Mouse (Mus musculus) fat pad, adult 2 months (tissue): ENCODE measurements at regions not wholly inside any gene's neighbourhood (a gene's known extent, or its start where the extent isn't known, plus 50 kb on each side); places are given as distances from the start of the nearest gene placed in this dataset.
A peak's percentile ranks its signal among the peaks of the same experiment; 100 is the strongest.

ENCODE experiments used
- DNase-seq: peaks from one replicate; pipeline ENCODE4 v3.0.0-alpha.2; 2011; ENCODE audit warnings: low read depth, low spot score; ENCODE audit errors: extremely low read depth

GRCm38 (mm10) chr17:49215281-49215680 is 212.9 kb upstream of the Mocs1 start:
- DNase-seq, result no peak

- DNase-seq, result no peak
Measured at GRCm38 (mm10) chr17:49219512-49220197, 208.5 kb upstream of the Mocs1 start.

- DNase-seq, result no peak
Measured at GRCm38 (mm10) chr17:49223212-49223611, 204.9 kb upstream of the Mocs1 start.

DNA sequence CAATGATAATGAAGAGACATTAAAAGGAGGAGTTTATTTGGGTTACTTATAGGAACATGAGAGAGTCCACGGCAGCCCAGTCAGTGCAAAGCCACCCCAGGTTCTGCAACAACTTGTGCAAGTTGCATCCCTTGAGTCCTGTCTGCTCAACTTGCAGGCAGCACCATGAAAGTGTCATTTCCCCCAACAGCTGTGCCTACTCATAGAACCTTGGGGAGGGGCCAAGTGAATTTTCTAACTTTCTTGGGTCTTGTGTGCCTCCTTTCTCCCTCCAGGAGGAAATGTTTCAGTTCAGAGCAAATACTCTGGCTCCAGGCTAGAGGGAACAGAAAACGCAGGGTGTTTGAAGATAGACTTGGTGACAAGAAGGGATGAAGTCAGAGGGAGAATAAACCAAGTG is 204.5 kb upstream of the Mocs1 start:
- DNase-seq, result no peak

- DNase-seq, result peak; percentile 30
Measured at GRCm38 (mm10) chr17:49225255-49226015, 202.7 kb upstream of the Mocs1 start.

DNA sequence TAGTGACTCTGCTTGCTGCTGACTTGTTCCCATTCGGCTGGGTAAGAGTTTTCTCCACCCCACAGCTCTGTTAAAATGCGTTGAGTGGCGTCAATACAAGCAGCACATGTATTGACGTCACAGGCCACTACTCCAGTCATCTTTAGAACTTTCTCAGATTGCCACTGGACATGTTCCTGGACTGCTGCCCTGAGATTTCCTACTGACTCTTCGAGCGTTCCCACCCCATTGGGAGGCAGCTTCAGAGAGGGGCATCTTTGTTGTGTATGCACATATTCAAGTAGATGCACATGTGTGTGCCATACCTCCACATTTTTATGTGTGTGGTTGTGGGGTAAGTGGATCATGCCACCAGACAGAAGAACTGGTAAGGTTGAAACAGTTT is 202.2 kb upstream of the Mocs1 start:
- DNase-seq, result no peak

DNA sequence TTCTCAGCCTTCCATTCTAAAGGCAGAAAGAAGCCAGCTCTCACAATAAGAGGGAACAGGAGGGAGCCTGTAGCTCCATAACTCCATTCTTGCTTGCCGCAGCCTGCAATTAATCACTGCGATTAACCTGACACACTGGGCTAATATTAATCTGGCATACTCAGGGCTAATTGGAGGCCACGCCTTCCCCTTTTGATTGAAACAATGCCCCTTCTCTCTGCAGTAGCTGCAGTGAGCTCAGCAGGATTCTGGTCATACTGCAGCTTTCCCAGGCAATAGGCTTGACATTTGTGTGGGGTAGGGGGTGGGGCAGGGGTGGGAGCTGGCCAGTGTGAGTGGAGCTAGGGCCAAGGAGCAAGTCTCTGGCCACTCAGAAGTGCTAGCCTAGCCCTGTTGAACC is 196.9 kb upstream of the Mocs1 start:
- no peak for DNase-seq

- DNase-seq, result no peak
Measured at GRCm38 (mm10) chr17:49240097-49240496, 188.1 kb upstream of the Mocs1 start.

- no peak for DNase-seq
Measured at GRCm38 (mm10) chr17:49243419-49243818, 184.7 kb upstream of the Mocs1 start.

GRCm38 (mm10) chr17:49245013-49245412 is 183.1 kb upstream of the Mocs1 start:
- DNase-seq, result no peak

DNA sequence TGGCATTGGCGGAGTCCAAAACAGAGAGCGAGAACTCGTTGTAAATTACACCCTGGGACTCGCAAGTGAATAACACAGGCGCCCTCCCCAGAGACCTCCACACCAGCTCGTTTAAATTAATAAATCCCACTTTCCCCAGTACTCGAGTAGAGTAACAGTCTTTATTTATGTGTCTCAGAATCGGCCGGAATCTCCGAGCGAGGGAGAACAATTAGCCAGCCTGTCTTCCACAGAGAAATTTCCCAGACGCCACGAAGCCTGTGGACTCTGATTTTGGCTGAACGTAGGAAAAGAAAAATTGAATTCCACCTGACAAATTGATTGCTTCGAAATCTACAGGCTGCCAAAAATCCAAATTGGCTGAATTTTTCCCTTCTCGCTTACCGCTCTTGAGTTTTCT is 180.9 kb upstream of the Mocs1 start:
- no peak for DNase-seq

- no peak for DNase-seq
Measured at GRCm38 (mm10) chr17:49250726-49251537, 177.2 kb upstream of the Mocs1 start.

GRCm38 (mm10) chr17:49252271-49252670 is 175.9 kb upstream of the Mocs1 start:
- DNase-seq, result no peak

- DNase-seq, result no peak
Measured at GRCm38 (mm10) chr17:49258496-49258895, 169.7 kb upstream of the Mocs1 start.

DNA sequence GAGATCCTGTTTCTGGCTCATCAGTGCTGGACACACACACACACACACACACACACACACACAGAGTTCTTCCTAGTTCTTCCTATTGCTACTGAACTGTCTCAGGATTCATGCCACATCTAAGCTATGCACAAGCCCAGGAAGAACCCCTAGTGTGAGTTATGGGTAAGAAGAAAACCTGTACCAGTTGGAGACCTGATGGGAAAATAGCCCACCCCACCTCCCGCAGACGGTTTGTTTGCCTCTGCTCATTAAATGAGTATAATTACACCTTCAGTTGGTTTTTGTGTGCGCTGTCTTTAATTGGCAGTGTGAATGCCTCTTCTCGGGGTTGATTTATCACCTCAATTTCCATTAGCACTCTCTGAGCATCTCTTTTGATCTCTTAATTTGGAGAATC is 165.8 kb upstream of the Mocs1 start:
- no peak for DNase-seq

GRCm38 (mm10) chr17:49266343-49266742 is 161.8 kb upstream of the Mocs1 start:
- DNase-seq, result no peak

DNA sequence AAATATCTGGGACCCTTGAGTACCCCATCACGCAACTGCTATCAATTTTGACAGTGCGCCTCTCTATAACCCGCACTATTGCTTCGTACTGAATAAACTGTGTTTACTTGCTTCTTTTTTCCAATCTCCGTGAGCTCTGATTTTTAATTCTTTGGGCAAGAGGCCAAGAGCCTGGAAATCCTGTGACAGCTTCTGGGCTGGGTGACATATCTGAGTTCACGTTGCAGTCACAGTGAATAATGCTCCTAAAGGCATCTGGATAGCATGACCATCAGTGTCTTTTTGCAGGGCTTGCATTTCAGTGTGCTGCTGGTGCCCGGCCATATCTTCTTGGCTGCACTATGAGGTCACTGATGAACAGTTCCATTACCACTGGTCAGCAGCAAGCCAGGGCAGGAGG is 158.2 kb upstream of the Mocs1 start:
- no peak for DNase-seq

DNA sequence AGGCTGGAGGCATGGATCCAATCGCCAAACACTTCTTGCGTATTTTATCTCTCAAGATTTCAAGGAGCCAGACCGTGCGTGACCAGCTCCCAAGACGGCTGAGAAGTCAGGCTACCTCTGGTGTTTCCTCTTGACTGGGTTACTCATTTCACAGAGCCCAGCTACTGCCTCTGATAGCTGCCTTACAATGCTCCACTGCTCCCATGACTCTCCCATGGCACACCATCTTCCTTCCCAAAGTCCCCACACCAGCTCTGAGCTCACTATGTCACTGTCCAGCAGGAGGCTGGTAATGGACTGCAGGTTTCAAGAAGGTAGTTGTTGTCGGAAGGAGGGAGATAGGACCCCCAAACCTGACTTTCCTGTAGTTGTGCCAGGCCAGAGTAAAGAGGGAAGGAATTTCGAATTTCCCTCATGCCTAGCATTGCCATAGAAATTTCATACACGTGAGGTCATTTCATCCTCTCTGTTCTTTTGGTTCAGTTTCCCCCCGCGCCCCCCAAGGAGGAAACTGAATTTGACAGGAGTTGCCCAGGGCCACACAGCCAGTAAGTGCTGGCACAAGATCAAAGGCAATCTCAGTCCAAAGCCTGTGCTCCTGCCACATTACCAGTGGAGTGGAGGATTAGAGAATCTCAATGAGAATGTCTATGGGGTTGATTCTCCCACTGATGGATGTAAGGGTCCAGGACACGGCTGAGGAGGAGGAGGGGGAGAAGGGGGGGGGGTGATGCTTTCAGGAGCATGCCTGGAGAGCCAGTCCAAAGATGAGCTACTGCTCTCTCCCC is 155.3 kb upstream of the Mocs1 start:
- no peak for DNase-seq

- DNase-seq, result no peak
Measured at GRCm38 (mm10) chr17:49274936-49275335, 153.2 kb upstream of the Mocs1 start.

- no peak for DNase-seq
Measured at GRCm38 (mm10) chr17:49275421-49275820, 152.7 kb upstream of the Mocs1 start.

DNA sequence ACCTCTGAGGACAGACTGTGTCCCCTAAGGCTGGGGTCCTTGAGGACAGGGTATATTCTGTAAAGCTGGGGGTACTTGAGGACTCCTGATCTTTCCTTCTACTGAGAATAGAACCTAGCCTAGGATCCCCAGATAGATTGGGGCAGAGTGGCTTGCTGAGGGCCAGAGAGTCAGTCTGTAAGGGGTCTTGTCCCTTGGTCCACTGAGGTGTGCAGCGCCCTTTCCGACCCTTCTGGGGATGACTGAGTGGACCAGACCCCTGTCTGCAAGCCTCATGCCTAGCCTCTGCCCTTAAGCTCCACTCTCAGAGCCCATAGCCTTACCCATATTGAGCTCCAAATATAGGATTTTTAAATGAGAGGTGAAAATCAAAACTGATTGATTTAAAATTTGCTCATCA is 152.2 kb upstream of the Mocs1 start:
- no peak for DNase-seq
